Mouse (Mus musculus): ENCODE data around the gene Numbl. TPM values are rescaled to one million over a fixed set of nuclear protein-coding genes. Genes with fewer than 3 reads are reported as not detected.

Gene Numbl
- polyA plus RNA-seq, 1 experiment from 2014 or later = 25.3 TPM

DNA sequence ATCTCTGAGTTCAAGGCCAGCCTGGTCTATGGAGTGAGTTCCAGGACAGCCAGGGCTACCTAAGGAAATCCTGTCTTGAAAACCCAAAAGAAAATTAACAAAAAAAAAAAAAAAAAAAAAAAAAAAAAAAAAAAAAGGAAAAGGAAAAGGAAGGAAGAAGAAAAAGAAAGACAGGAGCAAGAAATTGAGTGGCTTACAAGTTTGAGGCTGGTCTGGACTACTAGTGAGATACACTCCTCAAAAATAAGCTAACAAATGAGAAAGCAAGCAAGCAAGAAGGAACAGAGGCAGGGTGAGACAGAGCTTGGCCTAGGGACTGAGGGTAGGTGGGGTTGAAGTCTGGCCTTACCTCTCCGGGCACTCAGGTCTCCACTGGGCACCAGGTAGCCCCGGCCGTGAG is 51.6 kb downstream of the Numbl start:
- no peak overlapping the region for H3K4me3 ChIP-seq (replicated peaks)
- H3K9ac ChIP-seq (replicated peaks) = no peak overlapping the region
- peaks cover 17% of the 10 kb centered on the region for H3K9me3 ChIP-seq
- H3K36me3 ChIP-seq = peaks cover 9% of the 10 kb centered on the region; the same call in 1 of the 2 replicates
- no peak overlapping the region for H3K27ac ChIP-seq
- peaks cover 35% of the 10 kb centered on the region for H3K27me3 ChIP-seq
- H3K4me2 ChIP-seq = no peak overlapping the region
- H3K4me1 ChIP-seq (replicated peaks) = peaks cover 16% of the 10 kb centered on the region
- WGBS = 27% methylated on average over 3 of the region's 3 CpGs
- no peak for ATAC-seq (ENCODE audit: insufficient number of reproducible peaks, insufficient read depth, low FRiP score, low TSS enrichment, low read depth)

DNA sequence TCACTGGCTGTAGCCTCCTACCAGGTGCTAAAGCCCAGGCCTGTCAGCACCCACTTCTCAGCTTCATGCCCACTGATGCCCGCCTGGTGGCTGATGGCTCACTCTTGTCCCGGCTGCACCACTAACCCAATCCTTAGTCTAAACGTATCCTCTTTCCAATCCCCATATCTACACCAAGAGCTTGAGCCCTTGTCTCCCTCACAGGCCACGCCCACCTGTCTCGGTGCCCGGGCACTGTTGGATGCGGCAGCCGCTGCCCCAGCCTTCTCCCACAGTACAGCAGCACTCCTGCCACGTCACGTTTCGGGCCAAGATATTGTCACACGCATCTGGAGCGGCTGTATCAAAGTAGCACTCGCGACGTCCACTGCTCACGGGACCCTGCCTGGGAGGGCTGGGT is 52.1 kb downstream of the Numbl start:
- Histone ChIP-seq H3K27ac (no peak overlapping the region), H3K36me3 (peaks cover 9% of the 10 kb centered on the region; the same call in 1 of the 2 replicates), H3K4me3 (replicated peaks) (peak overlapping the region; percentile 13; the same call in 1 of the 2 replicates), H3K9me3 (peaks cover 17% of the 10 kb centered on the region), H3K9ac (replicated peaks) (0 out of 2 replicates have a peak overlapping the region, but pooled peaks have one; percentile 13), H3K4me2 (peak overlapping the region; percentile 48), H3K4me1 (replicated peaks) (peaks cover 16% of the 10 kb centered on the region), H3K27me3 (peaks cover 32% of the 10 kb centered on the region)
- WGBS = 8% methylated on average over 17 of the region's 17 CpGs
- peak; percentile 24; the same call in 1 of the 2 replicates for ATAC-seq (ENCODE audit: insufficient number of reproducible peaks, insufficient read depth, low FRiP score, low TSS enrichment, low read depth)

DNA sequence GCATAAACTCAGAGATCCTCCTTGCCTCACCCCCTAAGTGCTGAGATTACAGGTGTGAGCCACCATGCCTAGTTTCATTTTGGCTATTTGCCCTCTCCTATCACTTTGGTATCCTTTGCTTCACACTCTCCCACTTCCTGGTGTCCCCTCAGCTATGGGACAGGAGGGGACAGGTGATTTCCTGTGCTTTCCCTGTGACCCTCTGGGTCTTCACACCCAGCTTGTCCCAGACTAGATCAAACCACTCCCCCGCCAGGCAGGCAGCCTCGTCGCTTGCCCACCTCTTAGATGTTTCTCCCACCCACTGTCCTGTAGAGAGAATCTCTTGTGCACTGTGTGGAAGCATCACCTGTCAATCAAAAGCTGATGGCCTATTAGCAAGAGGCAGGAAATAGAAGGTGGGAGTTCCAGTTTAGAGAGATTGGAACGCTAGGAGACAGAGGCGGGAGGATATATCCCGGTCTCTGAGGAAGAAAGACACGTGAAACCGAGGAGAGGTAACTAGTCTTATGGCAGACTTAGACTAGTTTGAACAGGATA is 52.8 kb downstream of the Numbl start:
- H3K27me3 ChIP-seq = peaks cover 27% of the 10 kb centered on the region
- 0 out of 2 replicates have a peak overlapping the region, but pooled peaks have one; percentile 13 for H3K9ac ChIP-seq (replicated peaks)
- peaks cover 9% of the 10 kb centered on the region; the same call in 1 of the 2 replicates for H3K36me3 ChIP-seq
- peaks cover 17% of the 10 kb centered on the region for H3K9me3 ChIP-seq
- no peak overlapping the region for H3K4me3 ChIP-seq (replicated peaks)
- WGBS = 37% methylated on average over 8 of the region's 8 CpGs
- H3K4me2 ChIP-seq = no peak overlapping the region
- peaks cover 16% of the 10 kb centered on the region for H3K4me1 ChIP-seq (replicated peaks)
- H3K27ac ChIP-seq = no peak overlapping the region
- no peak for ATAC-seq (ENCODE audit: insufficient number of reproducible peaks, insufficient read depth, low FRiP score, low TSS enrichment, low read depth)

DNA sequence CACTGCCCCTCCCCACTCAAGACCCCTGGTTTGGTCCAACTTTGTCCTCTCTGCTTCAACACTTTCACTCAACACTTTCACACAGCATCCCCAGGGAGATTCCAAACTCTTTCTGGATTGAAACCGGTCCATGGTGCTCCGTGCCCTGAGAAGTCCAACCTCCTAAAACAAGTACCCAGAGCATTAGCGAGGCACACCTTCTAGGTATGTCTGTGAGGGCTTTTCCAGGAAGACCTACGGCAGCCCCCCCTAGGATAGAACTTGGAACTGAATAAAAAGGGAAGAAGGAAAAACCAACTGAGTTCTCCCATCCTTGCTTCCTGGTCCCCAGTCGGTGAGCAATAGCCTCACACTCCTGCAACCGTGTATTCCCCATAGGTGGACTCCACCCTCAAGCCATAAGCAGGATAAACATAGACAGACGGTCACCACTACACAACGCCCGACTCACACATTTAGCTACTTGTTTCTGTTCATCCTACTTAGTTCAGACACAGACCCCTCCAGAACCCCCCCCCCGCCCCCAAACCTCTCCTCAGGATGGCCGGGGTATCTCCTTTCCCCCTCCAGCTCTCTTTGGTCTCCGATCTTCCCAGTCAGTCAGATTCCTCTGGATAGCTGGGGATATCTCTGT is 53.5 kb downstream of the Numbl start:
- no peak for ATAC-seq (ENCODE audit: insufficient number of reproducible peaks, insufficient read depth, low FRiP score, low TSS enrichment, low read depth)
- peaks cover 16% of the 10 kb centered on the region for H3K4me1 ChIP-seq (replicated peaks)
- 87% methylated on average over 12 of the region's 12 CpGs for WGBS
- H3K9ac ChIP-seq (replicated peaks) = no peak overlapping the region
- H3K36me3 ChIP-seq = peaks cover 9% of the 10 kb centered on the region; the same call in 1 of the 2 replicates
- H3K27ac ChIP-seq = no peak overlapping the region
- no peak overlapping the region for H3K4me3 ChIP-seq (replicated peaks)
- H3K9me3 ChIP-seq = peaks cover 17% of the 10 kb centered on the region
- H3K27me3 ChIP-seq = peaks cover 27% of the 10 kb centered on the region
- H3K4me2 ChIP-seq = no peak overlapping the region

DNA sequence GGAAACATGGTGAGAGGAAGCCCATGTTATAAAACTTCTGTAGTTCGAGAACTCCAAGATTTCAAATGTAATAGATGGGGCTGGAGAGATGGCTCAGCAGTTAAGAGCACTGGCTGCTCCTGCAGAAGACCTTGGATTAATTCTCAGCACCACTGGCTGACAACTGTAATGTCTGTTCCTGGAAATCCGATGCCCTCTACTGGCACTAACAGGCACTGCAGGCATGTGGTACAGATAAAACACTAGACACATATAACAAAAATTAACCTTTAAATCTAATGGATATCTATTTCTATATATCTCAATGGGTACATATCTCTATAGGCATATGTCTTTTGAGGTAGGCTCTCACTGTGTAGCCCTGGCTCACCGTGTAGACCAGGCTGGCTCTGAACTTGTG is 56.2 kb downstream of the Numbl start:
- WGBS = 88% methylated on average over 3 of the region's 3 CpGs
- Histone ChIP-seq H3K27me3 (peaks cover 23% of the 10 kb centered on the region), H3K4me3 (replicated peaks) (no peak overlapping the region), H3K4me2 (no peak overlapping the region), H3K9me3 (peaks cover 17% of the 10 kb centered on the region), H3K36me3 (peaks cover 9% of the 10 kb centered on the region; the same call in 1 of the 2 replicates), H3K27ac (no peak overlapping the region), H3K4me1 (replicated peaks) (peaks cover 6% of the 10 kb centered on the region), H3K9ac (replicated peaks) (no peak overlapping the region)
- no peak for ATAC-seq (ENCODE audit: insufficient number of reproducible peaks, insufficient read depth, low FRiP score, low TSS enrichment, low read depth)

DNA sequence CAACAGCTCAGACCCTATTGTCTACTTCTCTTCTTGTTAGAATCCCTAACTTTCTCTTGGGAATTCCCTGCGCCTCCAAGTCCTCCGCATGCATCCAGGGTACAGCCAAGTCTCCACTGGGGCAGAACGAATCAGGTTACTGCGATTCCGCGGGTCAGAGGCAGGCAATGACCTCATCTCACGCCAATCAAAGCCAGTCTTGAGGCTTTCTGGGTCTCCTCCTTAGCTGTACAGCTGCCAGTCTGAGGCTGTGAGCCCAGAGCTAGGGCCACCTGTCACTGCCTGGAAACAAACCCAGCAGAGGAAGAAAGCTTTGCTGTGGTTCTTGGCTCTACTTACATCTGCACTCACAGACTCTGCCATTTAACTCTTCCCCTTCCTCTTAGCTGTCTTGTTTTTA is 57.7 kb downstream of the Numbl start:
- Histone ChIP-seq H3K9ac (replicated peaks) (no peak overlapping the region), H3K36me3 (peaks cover 9% of the 10 kb centered on the region; the same call in 1 of the 2 replicates), H3K27me3 (peaks cover 9% of the 10 kb centered on the region), H3K27ac (no peak overlapping the region), H3K4me1 (replicated peaks) (no peaks in the 10 kb centered on the region), H3K4me2 (no peak overlapping the region), H3K9me3 (peaks cover 17% of the 10 kb centered on the region), H3K4me3 (replicated peaks) (no peak overlapping the region)
- WGBS = 42% methylated on average over 7 of the region's 7 CpGs
- 0 out of 2 replicates have a peak, but pooled peaks have one; percentile 62 for ATAC-seq (ENCODE audit: insufficient number of reproducible peaks, insufficient read depth, low FRiP score, low TSS enrichment, low read depth)

DNA sequence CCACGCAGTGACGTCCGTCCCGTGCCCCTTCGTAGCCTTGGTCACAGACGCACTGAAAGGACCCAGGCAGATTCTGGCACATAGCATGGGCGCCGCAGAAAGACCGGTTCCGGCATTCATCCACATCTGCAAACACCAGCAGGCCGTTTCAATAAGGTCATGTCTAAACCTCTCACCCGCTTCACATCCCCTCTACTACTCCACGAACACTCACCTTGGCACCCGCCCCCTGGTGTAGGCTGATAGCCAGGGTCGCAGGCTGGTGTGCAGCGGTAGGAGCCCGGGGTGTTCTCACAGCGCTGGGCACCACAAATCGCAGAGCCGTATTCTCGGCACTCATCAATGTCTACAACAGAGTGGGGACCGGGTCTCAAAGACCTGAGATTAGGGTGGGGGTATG is 61.2 kb downstream of the Numbl start:
- Histone ChIP-seq H3K27me3 (peaks cover 27% of the 10 kb centered on the region), H3K4me2 (no peak overlapping the region), H3K4me1 (replicated peaks) (no peaks in the 10 kb centered on the region), H3K9ac (replicated peaks) (no peak overlapping the region), H3K9me3 (peaks cover 2% of the 10 kb centered on the region), H3K27ac (no peak overlapping the region), H3K4me3 (replicated peaks) (no peak overlapping the region), H3K36me3 (no peaks in the 10 kb centered on the region)
- WGBS = 88% methylated on average over 22 of the region's 22 CpGs
- ATAC-seq (ENCODE audit: insufficient number of reproducible peaks, insufficient read depth, low FRiP score, low TSS enrichment, low read depth) = no peak

DNA sequence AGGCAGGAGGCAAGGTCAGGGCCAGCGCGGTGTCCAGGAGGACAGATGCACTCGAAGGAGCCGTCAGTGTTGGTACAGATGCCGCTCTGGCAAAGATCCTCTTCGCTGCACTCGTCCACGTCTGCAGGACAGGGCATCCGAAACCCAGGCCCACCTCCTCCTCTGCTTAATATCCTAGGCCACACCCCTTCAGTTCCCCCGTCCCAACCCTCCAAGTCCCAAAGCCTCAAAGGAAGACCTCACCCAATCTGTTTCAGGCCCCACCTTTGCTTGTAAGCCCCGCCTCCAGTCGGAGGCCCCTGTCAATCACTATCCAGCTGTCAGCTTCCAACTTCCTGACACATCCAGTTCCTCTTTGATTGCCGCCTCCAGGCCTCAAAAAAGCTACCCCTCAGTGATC is 64.1 kb downstream of the Numbl start:
- no peak overlapping the region for H3K4me2 ChIP-seq
- 21% methylated on average over 13 of the region's 13 CpGs for WGBS
- H3K27ac ChIP-seq = no peak overlapping the region
- H3K9ac ChIP-seq (replicated peaks) = no peak overlapping the region
- ATAC-seq (ENCODE audit: insufficient number of reproducible peaks, insufficient read depth, low FRiP score, low TSS enrichment, low read depth) = no peak
- no peaks in the 10 kb centered on the region for H3K9me3 ChIP-seq
- H3K36me3 ChIP-seq = no peaks in the 10 kb centered on the region
- peaks cover 56% of the 10 kb centered on the region for H3K27me3 ChIP-seq
- no peak overlapping the region for H3K4me3 ChIP-seq (replicated peaks)
- H3K4me1 ChIP-seq (replicated peaks) = peaks cover 13% of the 10 kb centered on the region

DNA sequence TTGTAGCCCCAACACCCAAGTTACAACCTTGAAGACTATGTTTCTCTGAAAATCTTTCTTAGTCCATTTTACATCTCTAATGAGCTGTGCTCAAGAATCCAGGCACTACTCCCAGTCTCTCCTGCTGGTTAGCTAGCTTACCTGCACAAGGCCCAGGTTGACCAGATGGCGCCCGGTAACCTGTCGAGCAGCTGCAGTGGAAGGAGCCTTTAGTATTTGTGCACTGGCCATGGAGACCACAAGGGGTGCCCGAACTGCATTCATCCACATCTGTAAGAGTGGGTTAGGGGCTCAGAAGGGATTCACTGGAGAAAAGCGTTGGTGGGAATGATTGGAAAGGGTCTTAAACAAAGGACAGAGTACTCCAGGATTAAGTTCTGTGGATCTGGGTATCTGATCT is 64.8 kb downstream of the Numbl start:
- Histone ChIP-seq H3K36me3 (no peaks in the 10 kb centered on the region), H3K9ac (replicated peaks) (no peak overlapping the region), H3K27ac (no peak overlapping the region), H3K4me2 (no peak overlapping the region), H3K4me1 (replicated peaks) (peaks cover 13% of the 10 kb centered on the region), H3K27me3 (peaks cover 63% of the 10 kb centered on the region), H3K4me3 (replicated peaks) (no peak overlapping the region), H3K9me3 (no peaks in the 10 kb centered on the region)
- WGBS = 91% methylated on average over 5 of the region's 5 CpGs
- ATAC-seq (ENCODE audit: insufficient number of reproducible peaks, insufficient read depth, low FRiP score, low TSS enrichment, low read depth) = no peak

DNA sequence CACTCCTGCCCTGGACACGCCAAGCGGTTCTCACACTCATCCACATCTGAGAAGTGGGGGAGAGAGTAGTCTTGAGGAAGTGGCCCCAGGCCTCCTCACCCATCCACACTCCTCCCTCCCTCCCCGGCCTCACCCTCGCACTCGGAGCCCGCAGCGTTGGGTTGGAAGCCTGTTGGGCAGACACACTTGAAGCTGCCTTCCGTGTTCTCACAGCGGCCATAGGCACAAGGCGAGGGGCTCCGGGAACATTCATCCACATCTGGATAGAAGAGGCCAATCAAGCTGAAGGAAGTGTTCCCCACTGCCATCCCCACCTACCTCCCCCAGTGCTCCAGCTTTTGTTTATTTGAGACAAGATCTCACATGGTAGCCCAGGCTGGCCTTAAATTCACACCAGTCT is 65.9 kb downstream of the Numbl start:
- WGBS = 94% methylated on average over 11 of the region's 11 CpGs
- peaks cover 75% of the 10 kb centered on the region for H3K27me3 ChIP-seq

DNA sequence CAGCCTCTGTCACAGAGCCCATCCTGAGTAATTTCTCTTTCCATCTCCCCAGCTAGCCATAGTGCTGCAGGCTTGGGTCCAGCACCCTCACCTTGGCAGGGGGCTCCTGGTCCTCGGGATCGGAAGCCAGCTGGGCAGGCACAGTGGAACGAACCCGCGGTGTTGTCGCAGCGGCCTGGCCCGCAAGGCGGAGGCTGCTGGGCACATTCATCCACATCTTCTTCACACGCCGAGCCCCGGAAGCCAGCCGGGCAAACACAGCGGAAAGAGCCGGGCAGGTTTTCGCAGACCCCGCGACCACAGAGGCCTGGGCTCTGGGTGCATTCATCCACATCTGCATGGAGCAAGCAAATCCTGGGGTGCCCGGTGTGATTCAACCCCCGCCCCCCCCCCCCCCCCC is 66.7 kb downstream of the Numbl start:
- ATAC-seq (ENCODE audit: insufficient number of reproducible peaks, insufficient read depth, low FRiP score, low TSS enrichment, low read depth) = no peak
- Histone ChIP-seq H3K4me2 (peak overlapping the region; percentile 57; the same call in 1 of the 2 replicates), H3K27ac (no peak overlapping the region), H3K4me1 (replicated peaks) (peaks cover 25% of the 10 kb centered on the region), H3K4me3 (replicated peaks) (no peak overlapping the region; the same call in 1 of the 2 replicates), H3K9ac (replicated peaks) (no peak overlapping the region), H3K36me3 (no peaks in the 10 kb centered on the region), H3K27me3 (peaks cover 82% of the 10 kb centered on the region), H3K9me3 (no peaks in the 10 kb centered on the region)
- 46% methylated on average over 18 of the region's 20 CpGs for WGBS

More for the DNA sequence above, 65.9 kb downstream of the Numbl start:
- no peak overlapping the region for H3K4me3 ChIP-seq (replicated peaks)
- H3K9ac ChIP-seq (replicated peaks) = no peak overlapping the region
- H3K9me3 ChIP-seq = no peaks in the 10 kb centered on the region
- no peak overlapping the region for H3K4me2 ChIP-seq
- H3K27ac ChIP-seq = no peak overlapping the region
- ATAC-seq (ENCODE audit: insufficient number of reproducible peaks, insufficient read depth, low FRiP score, low TSS enrichment, low read depth) = no peak
- peaks cover 19% of the 10 kb centered on the region for H3K4me1 ChIP-seq (replicated peaks)
- no peaks in the 10 kb centered on the region for H3K36me3 ChIP-seq

Data from limb, embryonic 12.5 days (tissue).